Mouse (Mus musculus): Measurements from ENCODE around the gene Pmch. TPM values are rescaled to one million over a fixed set of nuclear protein-coding genes. Genes with fewer than 3 reads are reported as not detected.
A peak's percentile ranks its signal among the peaks of the same experiment; 100 is the strongest.

Pmch gene
- total and polyA plus RNA-seq, 2 experiments from 2014 or later, result 0.36 TPM; not detected in 1

DNA sequence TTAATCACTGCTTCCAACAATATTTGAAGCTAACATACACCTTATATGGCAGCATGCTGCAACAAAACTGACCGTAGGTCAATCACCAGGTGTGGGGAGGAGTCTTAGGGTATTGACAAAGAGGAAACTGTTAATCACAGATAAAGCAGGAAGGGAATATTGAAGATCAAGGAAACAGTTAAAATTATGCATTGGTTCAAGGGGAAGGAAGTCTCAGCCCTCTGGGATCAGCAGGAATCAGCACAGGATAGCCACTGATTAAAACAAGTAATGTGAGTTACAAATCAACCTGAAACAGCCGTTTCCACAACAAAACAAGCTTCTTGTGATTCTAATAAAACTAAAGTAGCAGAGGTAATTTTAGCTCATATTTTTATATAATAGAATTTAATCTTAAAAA lies 26.0 kb upstream of the Pmch start:
- Histone ChIP-seq H3K4me2 (ENCODE audit: low read depth, low read length) (no peak overlapping the region), H3K4me1 (ENCODE audit: insufficient read depth, low read length) (no peaks in the 10 kb centered on the region), H3K4me3 (ENCODE audit: low read length) (no peak overlapping the region), H3K9ac (replicated peaks; ENCODE audit: low read length) (no peak overlapping the region), H3K36me3 (ENCODE audit: insufficient read depth, low read length) (no peaks in the 10 kb centered on the region), H3K9me3 (ENCODE audit: low read length) (no peaks in the 10 kb centered on the region), H3K27me3 (ENCODE audit: insufficient read depth, low read length) (no peaks in the 10 kb centered on the region), H3K27ac (no peak overlapping the region)
- DNase-seq (ENCODE audit: low spot score) (no peak), ATAC-seq (no peak)
- WGBS, result 78% methylated on average over 2 of the region's 2 CpGs
- no peak for TF ChIP-seq CTCF (IDR thresholded peaks at IDR 0.05; ENCODE audit: low read depth)

DNA sequence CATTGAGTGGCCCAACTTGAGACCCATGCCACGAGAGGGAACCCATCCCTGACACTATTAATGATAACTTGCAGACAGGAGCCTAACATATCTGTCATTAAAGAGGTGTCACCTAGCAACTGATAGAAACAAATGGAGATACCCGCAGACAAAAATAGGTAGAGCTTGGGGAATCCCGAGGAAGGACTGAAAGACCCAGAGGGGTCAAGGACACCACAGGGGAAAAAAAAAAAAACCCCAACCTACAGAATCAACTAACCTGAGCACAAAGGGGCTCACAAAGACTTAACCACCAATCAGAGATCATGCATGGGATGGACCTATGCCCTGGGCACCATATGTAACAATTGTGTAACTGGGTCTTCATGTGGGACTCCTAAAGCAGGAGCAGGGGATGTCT lies 23.5 kb upstream of the Pmch start:
- ATAC-seq (no peak), DNase-seq (ENCODE audit: low spot score) (no peak)
- Histone ChIP-seq H3K27ac (no peak overlapping the region), H3K9ac (replicated peaks; ENCODE audit: low read length) (no peak overlapping the region), H3K4me3 (ENCODE audit: low read length) (no peak overlapping the region), H3K4me1 (ENCODE audit: insufficient read depth, low read length) (no peaks in the 10 kb centered on the region), H3K36me3 (ENCODE audit: insufficient read depth, low read length) (no peaks in the 10 kb centered on the region), H3K9me3 (ENCODE audit: low read length) (no peaks in the 10 kb centered on the region), H3K27me3 (ENCODE audit: insufficient read depth, low read length) (no peaks in the 10 kb centered on the region), H3K4me2 (ENCODE audit: low read depth, low read length) (no peak overlapping the region)
- TF ChIP-seq CTCF (IDR thresholded peaks at IDR 0.05; ENCODE audit: low read depth), result no peak
- WGBS, result 84% methylated on average over 3 of the region's 3 CpGs

DNA sequence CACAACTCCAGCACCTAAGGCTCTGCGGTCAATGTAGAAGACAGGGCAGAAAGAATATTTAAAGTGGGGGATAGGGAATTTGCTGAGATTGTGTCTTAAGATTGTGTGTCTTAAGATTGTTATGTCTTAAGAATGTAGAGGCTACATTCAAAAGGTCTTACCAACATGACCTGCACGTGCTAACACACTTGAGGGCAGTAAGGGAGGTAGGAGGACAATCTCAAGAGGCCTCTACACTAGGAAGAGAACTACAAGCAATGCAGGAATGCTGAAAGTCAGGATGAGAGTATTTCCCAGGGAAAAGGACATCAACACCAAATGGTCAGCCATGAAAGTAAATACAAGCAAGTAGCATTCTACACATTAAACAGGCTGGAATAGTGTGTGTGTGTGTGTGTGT lies 15.3 kb downstream of the Pmch start:
- Histone ChIP-seq H3K4me1 (ENCODE audit: insufficient read depth, low read length) (no peaks in the 10 kb centered on the region), H3K36me3 (ENCODE audit: insufficient read depth, low read length) (no peaks in the 10 kb centered on the region), H3K9me3 (ENCODE audit: low read length) (no peaks in the 10 kb centered on the region), H3K27me3 (ENCODE audit: insufficient read depth, low read length) (no peaks in the 10 kb centered on the region), H3K27ac (no peak overlapping the region), H3K9ac (replicated peaks; ENCODE audit: low read length) (no peak overlapping the region), H3K4me3 (ENCODE audit: low read length) (no peak overlapping the region), H3K4me2 (ENCODE audit: low read depth, low read length) (no peak overlapping the region)
- ATAC-seq, result no peak
- 96% methylated on average over 2 of the region's 2 CpGs for WGBS
- no peak for DNase-seq (ENCODE audit: low spot score)
- TF ChIP-seq CTCF (IDR thresholded peaks at IDR 0.05; ENCODE audit: low read depth), result no peak

DNA sequence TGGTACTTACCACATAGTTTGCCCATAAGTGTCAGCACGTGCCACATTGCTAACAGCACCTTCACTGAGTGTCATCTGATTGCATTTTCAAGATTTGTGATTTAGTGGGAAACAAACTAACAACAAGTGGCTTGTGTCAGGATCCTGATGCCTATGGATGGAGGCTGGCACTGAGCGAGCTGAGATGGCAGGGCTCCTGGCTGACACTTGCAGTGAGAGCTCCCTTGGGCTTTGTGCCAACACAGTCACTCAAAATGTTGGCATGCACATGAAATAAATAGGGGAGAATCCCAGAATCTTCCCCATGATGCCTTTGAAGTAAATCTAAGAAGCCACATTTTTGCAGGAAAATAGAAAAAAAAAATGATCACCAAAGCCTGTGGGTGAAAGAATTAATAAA lies 22.4 kb downstream of the Pmch start:
- DNase-seq (ENCODE audit: low spot score) (peak; percentile 45), ATAC-seq (no peak)
- H3K4me2 ChIP-seq (ENCODE audit: low read depth, low read length), result no peak overlapping the region
- no peaks in the 10 kb centered on the region for H3K27me3 ChIP-seq (ENCODE audit: insufficient read depth, low read length)
- no peak overlapping the region for H3K9ac ChIP-seq (replicated peaks; ENCODE audit: low read length)
- H3K36me3 ChIP-seq (ENCODE audit: insufficient read depth, low read length), result no peaks in the 10 kb centered on the region
- TF ChIP-seq CTCF (IDR thresholded peaks at IDR 0.05; ENCODE audit: low read depth), result no peak
- no peak overlapping the region for H3K4me3 ChIP-seq (ENCODE audit: low read length)
- no peak overlapping the region for H3K27ac ChIP-seq
- H3K4me1 ChIP-seq (ENCODE audit: insufficient read depth, low read length), result no peaks in the 10 kb centered on the region
- WGBS, result 58% methylated on average over 2 of the region's 2 CpGs
- no peaks in the 10 kb centered on the region for H3K9me3 ChIP-seq (ENCODE audit: low read length)

DNA sequence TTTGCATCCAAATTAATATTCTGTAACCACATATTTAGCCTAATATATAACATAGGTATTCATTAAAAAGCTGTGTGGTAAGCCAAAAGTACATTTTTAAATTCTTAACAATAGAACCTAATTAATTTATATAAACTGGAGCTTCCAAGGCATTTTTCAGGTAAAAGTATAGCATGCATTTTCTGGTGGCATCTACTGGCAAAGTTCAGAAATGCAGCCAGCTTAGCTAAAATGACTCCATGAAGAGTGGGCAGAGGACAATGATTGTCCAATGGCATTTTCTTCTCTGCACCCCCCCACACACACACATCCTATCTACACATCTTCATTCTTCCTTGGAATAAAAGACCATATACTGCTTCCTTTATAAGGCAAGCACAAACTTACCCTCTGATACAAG lies 28.8 kb downstream of the Pmch start:
- H3K4me2 ChIP-seq (ENCODE audit: low read depth, low read length), result no peak overlapping the region
- DNase-seq (ENCODE audit: low spot score), result peak; percentile 55

DNA sequence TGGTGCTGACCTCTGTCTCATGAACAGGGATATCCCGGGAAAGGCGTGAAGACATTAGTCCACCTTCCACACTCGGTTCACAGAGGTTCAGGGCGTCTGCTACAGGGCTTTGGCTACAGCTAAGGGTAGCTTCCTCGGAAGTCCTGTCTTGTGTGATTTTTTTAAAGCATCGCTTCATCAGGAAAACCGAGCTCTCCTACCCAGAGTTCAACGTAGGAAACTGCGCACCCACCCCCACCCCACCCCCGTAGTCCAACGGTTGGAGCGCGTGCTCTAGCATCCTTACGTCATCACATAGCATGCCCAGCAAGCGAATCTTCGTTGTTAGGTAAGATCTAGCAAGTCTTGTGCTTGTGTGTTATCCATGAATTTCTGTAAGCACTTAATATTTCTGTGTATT lies 44.8 kb downstream of the Pmch start:
- 95% methylated on average over 16 of the region's 16 CpGs for WGBS
- H3K4me1 ChIP-seq (ENCODE audit: insufficient read depth, low read length), result no peaks in the 10 kb centered on the region
- no peaks in the 10 kb centered on the region for H3K27me3 ChIP-seq (ENCODE audit: insufficient read depth, low read length)
- no peak for TF ChIP-seq CTCF (IDR thresholded peaks at IDR 0.05; ENCODE audit: low read depth)
- H3K9me3 ChIP-seq (ENCODE audit: low read length), result no peaks in the 10 kb centered on the region
- H3K36me3 ChIP-seq (ENCODE audit: insufficient read depth, low read length), result no peaks in the 10 kb centered on the region
- H3K4me3 ChIP-seq (ENCODE audit: low read length), result no peak overlapping the region
- DNase-seq (ENCODE audit: low spot score) (no peak), ATAC-seq (no peak)
- no peak overlapping the region for H3K4me2 ChIP-seq (ENCODE audit: low read depth, low read length)
- H3K9ac ChIP-seq (replicated peaks; ENCODE audit: low read length), result no peak overlapping the region
- no peak overlapping the region for H3K27ac ChIP-seq

More for the DNA sequence above, 28.8 kb downstream of the Pmch start:
- Histone ChIP-seq H3K27me3 (ENCODE audit: insufficient read depth, low read length) (no peaks in the 10 kb centered on the region), H3K9me3 (ENCODE audit: low read length) (no peaks in the 10 kb centered on the region), H3K4me1 (ENCODE audit: insufficient read depth, low read length) (no peaks in the 10 kb centered on the region), H3K4me3 (ENCODE audit: low read length) (no peak overlapping the region), H3K27ac (no peak overlapping the region), H3K36me3 (ENCODE audit: insufficient read depth, low read length) (no peaks in the 10 kb centered on the region), H3K9ac (replicated peaks; ENCODE audit: low read length) (no peak overlapping the region)
- TF ChIP-seq CTCF (IDR thresholded peaks at IDR 0.05; ENCODE audit: low read depth), result peak; percentile 67
- no peak for ATAC-seq

Other genes starting within 250 kb of the Pmch start
- gene Igf1, start 232.8 kb upstream of the Pmch start, total RNA-seq (2014; rRNA removed), result 9.1 and 11.4 TPM in 2 replicates
- 13.1 and 14.6 TPM in 2 replicates for gene Igf1, start 232.8 kb upstream of the Pmch start, polyA plus RNA-seq (2015; fragmentation: Nextera tagmentation; extraction: Ambion mirVana)
- 3.3 and 5.5 TPM in 2 replicates for gene Parpbp, start 55.9 kb downstream of the Pmch start, total RNA-seq (2014; rRNA removed)
- 1.3 and 1.6 TPM in 2 replicates for gene Parpbp, start 55.9 kb downstream of the Pmch start, polyA plus RNA-seq (2015; fragmentation: Nextera tagmentation; extraction: Ambion mirVana)
- gene Nup37, start 55.9 kb downstream of the Pmch start, total RNA-seq (2014; rRNA removed), result 8.9 and 10.6 TPM in 2 replicates
- 17.8 and 21.7 TPM in 2 replicates for gene Nup37, start 55.9 kb downstream of the Pmch start, polyA plus RNA-seq (2015; fragmentation: Nextera tagmentation; extraction: Ambion mirVana)
- 11.6 and 14.7 TPM in 2 replicates for gene Washc3, start 110.0 kb downstream of the Pmch start, total RNA-seq (2014; rRNA removed)
- 45.0 and 45.8 TPM in 2 replicates for gene Washc3, start 110.0 kb downstream of the Pmch start, polyA plus RNA-seq (2015; fragmentation: Nextera tagmentation; extraction: Ambion mirVana)

All from hindbrain, postnatal 0 days (tissue).